Mouse (Mus musculus): ENCODE data around the gene Dmbx1.

- TF ChIP-seq GATA1 (IDR thresholded peaks at IDR 0.05; ENCODE audit: borderline replicate concordance, low read length): no peak
- no peak for TF ChIP-seq FLI1 (IDR thresholded peaks at IDR 0.05; ENCODE audit: low read length)
These were observed 8.1 kb downstream of the Dmbx1 start for GRCm38 (mm10) chr4:115931556-115932088.

Data from megakaryocyte, embryonic 14.5 days (primary cell).